Comparison of ENCODE assay signal across 14 mouse cellular contexts in genomic region chr14:66478562-66478961, GRCm38 (mm10).
DNase-seq lines count a peak whose midpoint lies in the region; ATAC-seq and TF ChIP-seq lines count a peak whose summit lies in the region.
"Had no signal": no experiment of that assay in that cellular context is flagged by ENCODE, and none has a peak within 500 bp of the region (broad histone marks: within the 10 kb centered on the region; RNA-seq: fewer than 3 reads in every experiment).

No protein-coding gene starts in this region.

- ATAC-seq in forebrain, embryonic 15.5 days (replicated peaks), result no peak
- peak; percentile 61; the same call in 1 of the 2 replicates for ATAC-seq in hindbrain, postnatal 0 days
- ATAC-seq: activated CD4-positive, CD25-positive, alpha-beta regulatory T cell, adult 4 months had no signal

- no peak for DNase-seq in forebrain, embryonic 10.5 days (ENCODE audit: extremely low spot score, low spot score)
- DNase-seq in left cerebral cortex, adult 2 months (ENCODE audit: extremely low spot score in 1 of 2, low spot score in 2 of 2), result no peak
- DNase-seq in left cerebral cortex, postnatal 25 days (ENCODE audit: low spot score in 2 of 2), result no peak
- peak; percentile 52 for DNase-seq in hindbrain, postnatal 0 days (ENCODE audit: low spot score)
- peak; percentile 55 for DNase-seq in retina, embryonic 14.5 days (ENCODE audit: low spot score)
- no peak for DNase-seq in frontal cortex, adult 2 months (ENCODE audit: extremely low spot score in 1 of 2, low spot score in 1 of 2)
- DNase-seq in cerebellum, postnatal 36 days, result no peak
- DNase-seq: adrenal gland, postnatal 36 days; kidney, adult 2 months; kidney, postnatal 36 days; lung, adult 2 months had no signal

- WGBS in forebrain, embryonic 10.5 days, result 46% methylated on average over 6 of the region's 6 CpGs
- 40% methylated on average over 6 of the region's 6 CpGs for WGBS in forebrain, embryonic 15.5 days
- 20% methylated on average over 6 of the region's 6 CpGs for WGBS in hindbrain, postnatal 0 days

- peak overlapping the region; percentile 75 for H3K27ac ChIP-seq in forebrain, embryonic 10.5 days
- H3K27ac ChIP-seq in forebrain, embryonic 15.5 days (replicated peaks), result no peak overlapping the region
- peak overlapping the region; percentile 24 for H3K27ac ChIP-seq in left cerebral cortex, adult 2 months
- H3K27ac ChIP-seq in hindbrain, postnatal 0 days, result peak overlapping the region; percentile 32; the same call in 1 of the 2 replicates
- H3K27ac ChIP-seq: embryonic facial prominence, embryonic 13.5 days had no signal

- H3K36me3 ChIP-seq in forebrain, embryonic 10.5 days (replicated peaks), result no peaks in the 10 kb centered on the region
- no peaks in the 10 kb centered on the region for H3K36me3 ChIP-seq in forebrain, embryonic 15.5 days
- H3K36me3 ChIP-seq in hindbrain, postnatal 0 days (ENCODE audit: insufficient read depth, low read length), result no peaks in the 10 kb centered on the region
- H3K36me3 ChIP-seq: embryonic facial prominence, embryonic 13.5 days had no signal

- intact Hi-C loops in left cerebral cortex, adult 2 months (cut with DNase I), result no loop called here
- intact Hi-C loops in left cerebral cortex, postnatal 25 days (cut with DNase I), result no loop called here

- no peak overlapping the region for H3K4me3 ChIP-seq in forebrain, embryonic 10.5 days
- no peak overlapping the region for H3K4me3 ChIP-seq in forebrain, embryonic 15.5 days
- H3K4me3 ChIP-seq in left cerebral cortex, adult 2 months, result no peak overlapping the region
- no peak overlapping the region for H3K4me3 ChIP-seq in hindbrain, postnatal 0 days (ENCODE audit: low read length)
- H3K4me3 ChIP-seq: embryonic facial prominence, embryonic 13.5 days had no signal

- H3K27me3 ChIP-seq in forebrain, embryonic 10.5 days (ENCODE audit: poor library complexity, severe bottlenecking), result no peaks in the 10 kb centered on the region
- no peaks in the 10 kb centered on the region for H3K27me3 ChIP-seq in forebrain, embryonic 15.5 days
- no peaks in the 10 kb centered on the region for H3K27me3 ChIP-seq in hindbrain, postnatal 0 days (ENCODE audit: insufficient read depth, low read length)
- H3K27me3 ChIP-seq: embryonic facial prominence, embryonic 13.5 days had no signal

- TF ChIP-seq CTCF in left cerebral cortex, adult 2 months (IDR thresholded peaks at IDR 0.05), result no peak
- TF ChIP-seq CTCF in hindbrain, postnatal 0 days (IDR thresholded peaks at IDR 0.05; ENCODE audit: low read depth), result no peak

- H3K9ac ChIP-seq in forebrain, embryonic 15.5 days (replicated peaks), result no peak overlapping the region
- H3K9ac ChIP-seq in hindbrain, postnatal 0 days (replicated peaks; ENCODE audit: low read length), result 0 out of 2 replicates have a peak overlapping the region, but pooled peaks have one; percentile 9
- H3K9ac ChIP-seq: embryonic facial prominence, embryonic 13.5 days had no signal

- no peak overlapping the region for H3K4me2 ChIP-seq in forebrain, embryonic 15.5 days (replicated peaks)
- no peak overlapping the region for H3K4me2 ChIP-seq in hindbrain, postnatal 0 days (ENCODE audit: low read depth, low read length)
- H3K4me2 ChIP-seq: embryonic facial prominence, embryonic 13.5 days had no signal

- H3K4me1 ChIP-seq in forebrain, embryonic 10.5 days, result peaks cover 15% of the 10 kb centered on the region
- H3K4me1 ChIP-seq in forebrain, embryonic 15.5 days, result 0 out of 2 replicates have a peak, but pooled peaks cover 6% of the 10 kb centered on the region
- H3K4me1 ChIP-seq in hindbrain, postnatal 0 days (ENCODE audit: insufficient read depth, low read length), result peaks cover 5% of the 10 kb centered on the region; the same call in 1 of the 2 replicates

- peaks cover 17% of the 10 kb centered on the region; the same call in 1 of the 2 replicates for H3K9me3 ChIP-seq in forebrain, embryonic 10.5 days
- no peaks in the 10 kb centered on the region; the same call in 1 of the 2 replicates for H3K9me3 ChIP-seq in forebrain, embryonic 15.5 days
- no peaks in the 10 kb centered on the region for H3K9me3 ChIP-seq in hindbrain, postnatal 0 days (ENCODE audit: low read length)

Comparison
In these comparisons a context has a peak if more than half of its experiments do, and no peak if none do; other contexts are left out.
1. DNase-seq: peak in hindbrain, postnatal 0 days (single experiment) and retina, embryonic 14.5 days (single experiment); none in forebrain, embryonic 10.5 days (single experiment), left cerebral cortex, adult 2 months (0 of 2), left cerebral cortex, postnatal 25 days (0 of 2), frontal cortex, adult 2 months (0 of 2) and cerebellum, postnatal 36 days (0 of 2).